Mouse (Mus musculus): ENCODE data around the gene Nqo1.

DNA sequence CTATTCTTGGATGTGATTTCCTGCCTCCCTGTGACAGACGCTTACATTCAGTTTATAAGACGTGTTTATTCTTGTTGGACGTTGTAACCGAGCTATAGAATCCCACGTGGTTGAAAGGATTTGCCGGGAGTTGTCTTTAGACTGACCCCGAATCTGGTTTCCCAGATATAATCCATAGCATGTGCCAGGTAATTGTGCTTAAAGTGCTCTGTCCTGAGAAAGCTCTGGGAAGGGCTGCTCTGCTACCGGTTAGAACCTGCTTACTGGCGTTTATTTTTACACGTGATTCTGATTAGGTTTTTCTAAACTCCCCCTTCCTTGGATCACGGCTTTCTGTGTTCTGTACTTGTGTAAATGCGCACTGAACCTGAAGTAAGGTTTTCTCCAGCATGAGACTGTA, 5.3 kb downstream of the Nqo1 start:
- TF ChIP-seq GABPA (IDR thresholded peaks at IDR 0.05; ENCODE audit: insufficient replicate concordance, low read depth, low read length), result no peak
- TF ChIP-seq CHD1 (IDR thresholded peaks at IDR 0.05; ENCODE audit: low read depth, low read length), result no peak
- TF ChIP-seq USF1 (IDR thresholded peaks at IDR 0.05; ENCODE audit: low read depth, low read length), result no peak
- TF ChIP-seq CTCF (conservative IDR thresholded peaks at IDR 0.05 in 1 of 2, IDR thresholded peaks at IDR 0.05 in 1 of 2; ENCODE audit: low read depth in 2 of 2, low read length in 2 of 2), result no peak
- no peak for TF ChIP-seq MYC (IDR thresholded peaks at IDR 0.05; ENCODE audit: low read depth, low read length)
- TF ChIP-seq ZMIZ1 (IDR thresholded peaks at IDR 0.05; ENCODE audit: low read depth, low read length), result no peak

Measured in CH12.LX (cell line).